Mouse (Mus musculus): ENCODE measurements around the gene Tmem53.

The Tmem53 gene

GRCm38 (mm10) chr4:117283271-117284191 lies 31.8 kb downstream of the Tmem53 start:
- DNase-seq (ENCODE audit: low spot score): no peak

- no peak for DNase-seq (ENCODE audit: low spot score)
Observed at GRCm38 (mm10) chr4:117284363-117284762, 32.6 kb downstream of the Tmem53 start.

GRCm38 (mm10) chr4:117288277-117288926 lies 36.7 kb downstream of the Tmem53 start:
- no peak for DNase-seq (ENCODE audit: low spot score)

- peak; percentile 50 for DNase-seq (ENCODE audit: low spot score)
Observed at GRCm38 (mm10) chr4:117288927-117289801, 37.4 kb downstream of the Tmem53 start.

- no peak for DNase-seq (ENCODE audit: low spot score)
Observed at GRCm38 (mm10) chr4:117291696-117292095, 39.9 kb downstream of the Tmem53 start.

GRCm38 (mm10) chr4:117296849-117297593 lies 45.3 kb downstream of the Tmem53 start:
- DNase-seq (ENCODE audit: low spot score): no peak

- no peak for DNase-seq (ENCODE audit: low spot score)
Observed at GRCm38 (mm10) chr4:117297819-117298218, 46.1 kb downstream of the Tmem53 start.

- DNase-seq (ENCODE audit: low spot score): no peak
Observed at GRCm38 (mm10) chr4:117299921-117300320, 48.2 kb downstream of the Tmem53 start.

GRCm38 (mm10) chr4:117302027-117302806 lies 50.5 kb downstream of the Tmem53 start:
- no peak for DNase-seq (ENCODE audit: low spot score)

GRCm38 (mm10) chr4:117303581-117304238 lies 52.0 kb downstream of the Tmem53 start:
- no peak for DNase-seq (ENCODE audit: low spot score)

GRCm38 (mm10) chr4:117304239-117305025 lies 52.7 kb downstream of the Tmem53 start:
- DNase-seq (ENCODE audit: low spot score): no peak

- DNase-seq (ENCODE audit: low spot score): no peak
Observed at GRCm38 (mm10) chr4:117305461-117305860, 53.7 kb downstream of the Tmem53 start.

GRCm38 (mm10) chr4:117307270-117307669 lies 55.5 kb downstream of the Tmem53 start:
- DNase-seq (ENCODE audit: low spot score): no peak

GRCm38 (mm10) chr4:117309427-117309826 lies 57.7 kb downstream of the Tmem53 start:
- DNase-seq (ENCODE audit: low spot score): no peak

GRCm38 (mm10) chr4:117311891-117312290 lies 60.1 kb downstream of the Tmem53 start:
- no peak for DNase-seq (ENCODE audit: low spot score)

- no peak for DNase-seq (ENCODE audit: low spot score)
Observed at GRCm38 (mm10) chr4:117312416-117313084, 60.8 kb downstream of the Tmem53 start.

GRCm38 (mm10) chr4:117313085-117313424 lies 61.3 kb downstream of the Tmem53 start:
- no peak for DNase-seq (ENCODE audit: low spot score)

- no peak for DNase-seq (ENCODE audit: low spot score)
Observed at GRCm38 (mm10) chr4:117314849-117315500, 63.2 kb downstream of the Tmem53 start.

Measured in ovary, postnatal 10 days (tissue).